Mouse (Mus musculus) bone marrow, adult 2 months (tissue): Measurements from ENCODE around the gene Mgat5.

Experiments used
- CTCF ChIP-seq: fragments of 200-500 bp; IDR thresholded peaks from 2 replicates; pipeline ENCODE4 v1.5.1; 2011; ENCODE audit warnings: low read length, control low read depth; ENCODE audit not compliant: control insufficient read depth, insufficient read depth
- POLR2A ChIP-seq: fragments of 200-500 bp; IDR thresholded peaks from 2 replicates; pipeline ENCODE4 v1.6.1; 2011; ENCODE audit warnings: low read depth, mild to moderate bottlenecking, control low read depth, low read length, borderline replicate concordance; ENCODE audit not compliant: control insufficient read depth

DNA sequence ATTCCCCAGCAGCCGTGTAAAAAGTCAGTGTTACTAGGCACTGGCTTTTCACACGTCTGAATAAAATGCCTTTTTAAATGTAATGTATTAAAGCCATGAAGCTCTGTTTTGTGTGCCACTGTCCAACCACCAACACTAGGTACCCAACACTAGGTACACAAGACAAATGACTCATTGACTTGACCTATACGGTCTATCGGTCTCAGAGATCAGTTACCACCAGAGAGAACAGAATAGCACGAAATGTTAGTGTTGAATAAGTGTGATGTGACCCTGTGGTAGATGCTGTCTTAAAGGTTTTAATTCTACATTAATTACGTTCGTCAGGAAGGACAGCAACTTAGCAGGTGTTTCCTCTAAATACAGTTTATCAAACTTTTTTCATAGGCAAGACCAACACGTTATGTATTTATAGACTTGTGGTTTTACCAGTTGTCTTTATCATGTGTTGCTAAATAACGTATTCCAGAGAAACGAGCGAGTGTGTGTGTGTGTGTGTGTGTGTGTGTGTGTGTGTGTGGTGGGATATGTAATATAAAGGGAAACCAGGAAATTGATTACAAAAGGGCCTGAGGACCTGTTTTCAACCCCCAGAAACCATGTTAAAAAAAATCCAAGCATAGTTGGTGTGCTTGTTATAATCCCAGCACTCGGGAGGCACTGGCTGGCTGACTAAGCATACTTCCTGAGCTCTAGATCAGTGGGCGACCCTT is 104.3 kb downstream of the Mgat5 start:
- TF ChIP-seq CTCF (no peak), POLR2A (no peak)
